Mouse (Mus musculus): ENCODE data around the gene Wdr26. TPM values are rescaled to one million over a fixed set of nuclear protein-coding genes. Genes with fewer than 3 reads are reported as not detected.

The Wdr26 gene
- total and polyA plus RNA-seq, 3 experiments: 56.7 to 140 (median 113) TPM

GRCm38 (mm10) chr1:181237332-181237731 lies 25.5 kb upstream of the Wdr26 start:
- no peak for DNase-seq

- peak; percentile 49 for DNase-seq
Measured at GRCm38 (mm10) chr1:181234326-181235035, 22.7 kb upstream of the Wdr26 start.

- no peak for DNase-seq
Measured at GRCm38 (mm10) chr1:181233734-181234133, 21.9 kb upstream of the Wdr26 start.

GRCm38 (mm10) chr1:181232307-181233027 lies 20.7 kb upstream of the Wdr26 start:
- peak; percentile 79 for DNase-seq

GRCm38 (mm10) chr1:181231821-181232220 lies 20.0 kb upstream of the Wdr26 start:
- no peak for DNase-seq

- no peak for DNase-seq
Measured at GRCm38 (mm10) chr1:181231262-181231661, 19.5 kb upstream of the Wdr26 start.

GRCm38 (mm10) chr1:181230731-181231148 lies 18.9 kb upstream of the Wdr26 start:
- DNase-seq: peak; percentile 54

GRCm38 (mm10) chr1:181229046-181229445 lies 17.2 kb upstream of the Wdr26 start:
- no peak for DNase-seq

- no peak for DNase-seq
Measured at GRCm38 (mm10) chr1:181228591-181228990, 16.8 kb upstream of the Wdr26 start.

GRCm38 (mm10) chr1:181227804-181228203 lies 16.0 kb upstream of the Wdr26 start:
- DNase-seq: no peak

- DNase-seq: no peak
Measured at GRCm38 (mm10) chr1:181226850-181227249, 15.0 kb upstream of the Wdr26 start.

- no peak for DNase-seq
Measured at GRCm38 (mm10) chr1:181225281-181225680, 13.5 kb upstream of the Wdr26 start.

GRCm38 (mm10) chr1:181222041-181222440 lies 10.2 kb upstream of the Wdr26 start:
- no peak for DNase-seq

- no peak for DNase-seq
Measured at GRCm38 (mm10) chr1:181216315-181216714, 4.5 kb upstream of the Wdr26 start.

- no peak for DNase-seq
Measured at GRCm38 (mm10) chr1:181214296-181215035, 2.7 kb upstream of the Wdr26 start.

GRCm38 (mm10) chr1:181211403-181211919 lies 340 bp downstream of the Wdr26 start:
- DNase-seq: no peak

GRCm38 (mm10) chr1:181210601-181211402 lies 999 bp downstream of the Wdr26 start:
- peak; percentile 68 for DNase-seq

- no peak for DNase-seq
Measured at GRCm38 (mm10) chr1:181210147-181210546, 1.7 kb downstream of the Wdr26 start.

GRCm38 (mm10) chr1:181199446-181199845 lies 12.4 kb downstream of the Wdr26 start:
- DNase-seq: no peak

GRCm38 (mm10) chr1:181188925-181189324 lies 22.9 kb downstream of the Wdr26 start:
- no peak for DNase-seq

- DNase-seq: no peak
Measured at GRCm38 (mm10) chr1:181170210-181170609, 41.6 kb downstream of the Wdr26 start.

GRCm38 (mm10) chr1:181168377-181168776 lies 43.4 kb downstream of the Wdr26 start:
- DNase-seq: no peak

All from adrenal gland, adult 2 months (tissue).